Mouse (Mus musculus) gastrocnemius, postnatal 4 days (tissue): ENCODE results near the gene Zfp512b. TPM values are rescaled to one million over a fixed set of nuclear protein-coding genes. Genes with fewer than 3 reads are reported as not detected.

ENCODE experiments used
- microRNA-seq: library from miRNA; unstranded; fragments of <30 nt; microRNA quantifications from one replicate; pipeline ENCODE4 v1.2.0, GENCODE M21; 2021
- total RNA-seq, 2 experiments: library from RNA; stranded (reverse); gene quantifications; 2 replicates each; pipeline ENCODE4 v1.2.3; 2021

Gene Zfp512b
- total RNA-seq, 2 experiments from 2014 or later = 49.8 to 51.4 TPM

Small RNAs within 50 kb of the gene (microRNA-seq; reads per million reads assigned to microRNA genes)
- gene Mir7006 = not detected

Other genes with a start within 250 kb of the Zfp512b start
- gene Zgpat, start 227.9 kb downstream of the Zfp512b start, total RNA-seq = 10 to 100 TPM; 23.3 to 26.2 TPM
- 10 to 100 TPM; 31.6 to 32.4 TPM for gene Arfrp1, start 227.4 kb downstream of the Zfp512b start, total RNA-seq
- gene Lime1, start 212.7 kb downstream of the Zfp512b start, total RNA-seq = 10 to 100 TPM; 10.9 to 17.8 TPM
- gene Zbtb46, start 133.4 kb downstream of the Zfp512b start, total RNA-seq = 10 to 100 TPM; 10.1 to 12.0 TPM
- not detected for gene Abhd16b, start 99.6 kb downstream of the Zfp512b start, total RNA-seq
- gene Tpd52l2, start 95.7 kb downstream of the Zfp512b start, total RNA-seq = 10 to 100 TPM; 86.8 to 93.0 TPM
- gene Dnajc5, start 72.3 kb downstream of the Zfp512b start, total RNA-seq = 10 to 100 TPM; 84.7 to 88.0 TPM
- gene Uckl1, start 7.9 kb downstream of the Zfp512b start, total RNA-seq = 10 to 100 TPM; 40.2 to 49.9 TPM
- gene Prpf6, start 935 bp downstream of the Zfp512b start, total RNA-seq = 10 to 100 TPM; 41.9 to 43.9 TPM
- 1 to 10 TPM; 1.7 to 1.9 TPM for gene Samd10, start 6.4 kb upstream of the Zfp512b start, total RNA-seq
- under 1 TPM in 1 of 2 experiments, not detected in 1; 0.36 TPM for gene Gm29797, start 64.2 kb upstream of the Zfp512b start, total RNA-seq
- gene Sox18, start 78.8 kb upstream of the Zfp512b start, total RNA-seq = 10 to 100 TPM; 33.9 to 34.4 TPM
- gene Tcea2, start 87.5 kb upstream of the Zfp512b start, total RNA-seq = 1 to 10 TPM; 7.5 to 9.7 TPM
- gene Rgs19, start 101.2 kb upstream of the Zfp512b start, total RNA-seq = 10 to 100 TPM; 16.4 to 20.1 TPM
- not detected for gene Lkaaear1, start 105.6 kb upstream of the Zfp512b start, total RNA-seq
- gene Oprl1, start 122.2 kb upstream of the Zfp512b start, total RNA-seq = not detected
- under 1 TPM in 1 of 2 experiments, not detected in 1; 0.29 TPM for gene Myt1, start 170.5 kb upstream of the Zfp512b start, total RNA-seq
- 10 to 100 TPM; 26.2 to 28.5 TPM for gene Pcmtd2, start 245.1 kb upstream of the Zfp512b start, total RNA-seq